Mouse (Mus musculus): ENCODE measurements at regions not wholly inside any gene's neighbourhood (a gene's known extent, or its start where the extent isn't known, plus 50 kb on each side); places are given as distances from the start of the nearest gene placed in this dataset.
"Not testable (repeated sequence)": the region's sequence is repeated elsewhere in the genome, so short reads cannot be mapped to it uniquely, and the experiment has no call there.

- DNase-seq (ENCODE audit: low read depth): no peak
Observed at GRCm38 (mm10) chrX:103250961-103251360, 64.5 kb upstream of the Nap1l2 start.

- not testable (repeated sequence) for DNase-seq (ENCODE audit: low read depth)
Observed at GRCm38 (mm10) chrX:103251478-103251877, 65.0 kb upstream of the Nap1l2 start.

- not testable (repeated sequence) for DNase-seq (ENCODE audit: low read depth)
Observed at GRCm38 (mm10) chrX:103252056-103252850, 65.8 kb upstream of the Nap1l2 start.

GRCm38 (mm10) chrX:103252881-103253280 is 66.4 kb upstream of the Nap1l2 start:
- DNase-seq (ENCODE audit: low read depth): no peak

GRCm38 (mm10) chrX:103254867-103255266 is 66.3 kb upstream of the Cdx4 start:
- no peak for DNase-seq (ENCODE audit: low read depth)

- DNase-seq (ENCODE audit: low read depth): peak; percentile 16
Observed at GRCm38 (mm10) chrX:103259882-103260281, 61.3 kb upstream of the Cdx4 start.

All from c-Kit-positive CD71-positive TER-119-negative erythroid progenitor cells, embryonic 14.5 days (primary cell).